Mouse (Mus musculus) intestine, embryonic 15.5 days (tissue): ENCODE measurements at regions not wholly inside any gene's neighbourhood (a gene's known extent, or its start where the extent isn't known, plus 50 kb on each side); places are given as distances from the start of the nearest gene placed in this dataset.
"Not testable (repeated sequence)": the region's sequence is repeated elsewhere in the genome, so short reads cannot be mapped to it uniquely, and the experiment has no call there.

Source experiments
- ATAC-seq: fragments of 200-750 bp; cut with Nextera tagmentation; 2 replicates; pipeline ENCODE4 v1.8.0; 2017; ENCODE audit warnings: moderate TSS enrichment, moderate library complexity
- H3K27ac ChIP-seq: fragments of 300-500 bp; sonication (generic); 2 replicates; pipeline ENCODE4 v1.5.1; 2015; ENCODE audit warnings: mild to moderate bottlenecking, inconsistent platforms
- H3K27me3 ChIP-seq: fragments of 300-500 bp; sonication (generic); replicated peaks from 2 replicates; pipeline ENCODE4 v1.6.1; 2015; ENCODE audit warnings: inconsistent platforms
- H3K36me3 ChIP-seq: fragments of 300-500 bp; sonication (generic); 2 replicates; pipeline ENCODE4 v1.6.1; 2015; ENCODE audit warnings: inconsistent platforms
- H3K4me1 ChIP-seq: fragments of 300-500 bp; sonication (generic); replicated peaks from 2 replicates; pipeline ENCODE4 v1.6.1; 2015; ENCODE audit warnings: inconsistent platforms
- H3K4me2 ChIP-seq: fragments of 300-500 bp; sonication (generic); replicated peaks from 2 replicates; pipeline ENCODE4 v1.6.1; 2015; ENCODE audit warnings: mild to moderate bottlenecking, inconsistent platforms
- H3K4me3 ChIP-seq: fragments of 300-500 bp; sonication (generic); replicated peaks from 2 replicates; pipeline ENCODE4 v1.5.1; 2015; ENCODE audit warnings: inconsistent platforms
- H3K9ac ChIP-seq: fragments of 300-500 bp; sonication (generic); 2 replicates; pipeline ENCODE4 v1.6.1; 2015; ENCODE audit warnings: inconsistent platforms
- H3K9me3 ChIP-seq: fragments of 300-500 bp; sonication (generic); 2 replicates; pipeline ENCODE4 v1.6.1; 2016; ENCODE audit warnings: inconsistent platforms
- WGBS: fragments of 180-500 bp; shearing (Covaris S2); methylation state at CpG from one replicate; pipeline ENCODE4 v1.1.7; 2015; 5-methylcytosine and 5-hydroxymethylcytosine counted together

- WGBS: 91% methylated on average over 1 of the region's 1 CpGs
- no peak overlapping the region for H3K4me3 ChIP-seq
- no peaks in the 10 kb centered on the region for H3K4me1 ChIP-seq
- no peaks in the 10 kb centered on the region for H3K36me3 ChIP-seq
- H3K4me2 ChIP-seq: no peak overlapping the region
- no peak for ATAC-seq
- no peaks in the 10 kb centered on the region for H3K27me3 ChIP-seq
- no peaks in the 10 kb centered on the region for H3K9me3 ChIP-seq
- H3K9ac ChIP-seq: no peak overlapping the region
- H3K27ac ChIP-seq: no peak overlapping the region
Measured at GRCm38 (mm10) chr6:67790742-67791141, 255.1 kb upstream of the Tacstd2 start.

GRCm38 (mm10) chr6:67787091-67787765, 251.6 kb upstream of the Tacstd2 start:
- ATAC-seq: no peak
- Histone ChIP-seq H3K27ac (no peak overlapping the region), H3K4me2 (no peak overlapping the region), H3K4me1 (no peaks in the 10 kb centered on the region), H3K9me3 (no peaks in the 10 kb centered on the region), H3K9ac (no peak overlapping the region), H3K4me3 (no peak overlapping the region), H3K27me3 (no peaks in the 10 kb centered on the region), H3K36me3 (no peaks in the 10 kb centered on the region)
- 77% methylated on average over 7 of the region's 7 CpGs for WGBS

GRCm38 (mm10) chr6:67778883-67779282, 243.3 kb upstream of the Tacstd2 start:
- Histone ChIP-seq H3K36me3 (no peaks in the 10 kb centered on the region), H3K9me3 (no peaks in the 10 kb centered on the region), H3K4me2 (no peak overlapping the region), H3K27ac (no peak overlapping the region), H3K4me1 (no peaks in the 10 kb centered on the region), H3K4me3 (no peak overlapping the region), H3K9ac (no peak overlapping the region), H3K27me3 (no peaks in the 10 kb centered on the region)
- 78% methylated on average over 4 of the region's 4 CpGs for WGBS
- ATAC-seq: no peak

- not testable (repeated sequence) for H3K9ac ChIP-seq, H3K36me3 ChIP-seq, H3K27me3 ChIP-seq, ATAC-seq, H3K27ac ChIP-seq, H3K4me3 ChIP-seq, H3K4me2 ChIP-seq, H3K9me3 ChIP-seq, H3K4me1 ChIP-seq
- 69% methylated on average over 1 of the region's 1 CpGs for WGBS
Measured at GRCm38 (mm10) chr6:67754102-67754501, 218.5 kb upstream of the Tacstd2 start.

GRCm38 (mm10) chr6:67725611-67726010, 190.0 kb upstream of the Tacstd2 start:
- H3K4me3 ChIP-seq: no peak overlapping the region
- H3K36me3 ChIP-seq: no peaks in the 10 kb centered on the region
- H3K27me3 ChIP-seq: no peaks in the 10 kb centered on the region
- H3K4me1 ChIP-seq: no peaks in the 10 kb centered on the region
- no peak overlapping the region for H3K27ac ChIP-seq
- ATAC-seq: no peak
- no peak overlapping the region for H3K9ac ChIP-seq
- H3K4me2 ChIP-seq: no peak overlapping the region
- 73% methylated on average over 1 of the region's 1 CpGs for WGBS
- no peaks in the 10 kb centered on the region for H3K9me3 ChIP-seq

GRCm38 (mm10) chr6:67698952-67699351, 163.4 kb upstream of the Tacstd2 start:
- H3K9ac ChIP-seq, ATAC-seq, H3K9me3 ChIP-seq, H3K4me3 ChIP-seq, H3K27me3 ChIP-seq, H3K4me2 ChIP-seq, H3K36me3 ChIP-seq, H3K4me1 ChIP-seq, H3K27ac ChIP-seq: not testable (repeated sequence)
- 15% methylated on average over 5 of the region's 7 CpGs for WGBS

- H3K4me3 ChIP-seq, H3K27me3 ChIP-seq, ATAC-seq, H3K9ac ChIP-seq, H3K27ac ChIP-seq, H3K9me3 ChIP-seq, H3K4me2 ChIP-seq, H3K36me3 ChIP-seq, H3K4me1 ChIP-seq: not testable (repeated sequence)
- 66% methylated on average over 3 of the region's 3 CpGs for WGBS
Measured at GRCm38 (mm10) chr6:67690997-67691396, 155.4 kb upstream of the Tacstd2 start.

- H3K27ac ChIP-seq, H3K4me1 ChIP-seq, H3K9me3 ChIP-seq, H3K4me3 ChIP-seq, H3K27me3 ChIP-seq, H3K9ac ChIP-seq, ATAC-seq, H3K36me3 ChIP-seq, H3K4me2 ChIP-seq: not testable (repeated sequence)
- 74% methylated on average over 3 of the region's 3 CpGs for WGBS
Measured at GRCm38 (mm10) chr6:67683105-67683504, 147.5 kb upstream of the Tacstd2 start.

GRCm38 (mm10) chr6:67681641-67682040, 146.0 kb upstream of the Tacstd2 start:
- not testable (repeated sequence) for ATAC-seq, H3K9ac ChIP-seq, H3K36me3 ChIP-seq, H3K4me3 ChIP-seq, H3K27me3 ChIP-seq, H3K4me2 ChIP-seq, H3K4me1 ChIP-seq, H3K9me3 ChIP-seq, H3K27ac ChIP-seq
- WGBS: 34% methylated on average over 9 of the region's 10 CpGs

GRCm38 (mm10) chr6:67679106-67679505, 143.5 kb upstream of the Tacstd2 start:
- not testable (repeated sequence) for H3K4me3 ChIP-seq, H3K4me2 ChIP-seq, H3K9ac ChIP-seq, H3K4me1 ChIP-seq, ATAC-seq, H3K36me3 ChIP-seq, H3K27me3 ChIP-seq, H3K9me3 ChIP-seq, H3K27ac ChIP-seq
- 26% methylated on average over 1 of the region's 1 CpGs for WGBS

- H3K27me3 ChIP-seq, ATAC-seq, H3K9me3 ChIP-seq, H3K27ac ChIP-seq, H3K36me3 ChIP-seq, H3K4me1 ChIP-seq, H3K4me3 ChIP-seq, H3K4me2 ChIP-seq, H3K9ac ChIP-seq: not testable (repeated sequence)
- WGBS: 76% methylated on average over 4 of the region's 4 CpGs
Measured at GRCm38 (mm10) chr6:67674717-67675116, 139.1 kb upstream of the Tacstd2 start.

GRCm38 (mm10) chr6:67673316-67673715, 137.7 kb upstream of the Tacstd2 start:
- not testable (repeated sequence) for ATAC-seq, H3K27ac ChIP-seq, H3K4me2 ChIP-seq, H3K9me3 ChIP-seq, H3K9ac ChIP-seq, H3K27me3 ChIP-seq, H3K4me1 ChIP-seq, H3K4me3 ChIP-seq, H3K36me3 ChIP-seq
- WGBS: 66% methylated on average over 2 of the region's 2 CpGs

GRCm38 (mm10) chr6:67668073-67668472, 132.5 kb upstream of the Tacstd2 start:
- not testable (repeated sequence) for H3K36me3 ChIP-seq, H3K4me1 ChIP-seq, H3K27me3 ChIP-seq, H3K9me3 ChIP-seq, ATAC-seq, H3K4me3 ChIP-seq, H3K9ac ChIP-seq, H3K27ac ChIP-seq, H3K4me2 ChIP-seq
- WGBS: 86% methylated on average over 8 of the region's 8 CpGs
